Mouse (Mus musculus) liver, embryonic 12.5 days (tissue): Measurements from ENCODE around the gene Tex2. TPM values are rescaled to one million over a fixed set of nuclear protein-coding genes. Genes with fewer than 3 reads are reported as not detected.

Source experiments
- ATAC-seq: fragments of 200-750 bp; cut with Nextera tagmentation; 2 replicates; pipeline ENCODE4 v1.8.0; 2017; ENCODE audit warnings: moderate number of reproducible peaks, mild to moderate bottlenecking, moderate library complexity
- H3K27ac ChIP-seq: fragments of 300-500 bp; sonication (generic); 2 replicates; pipeline ENCODE4 v1.5.1; 2016; ENCODE audit warnings: mild to moderate bottlenecking
- H3K27me3 ChIP-seq: fragments of 300-500 bp; sonication (generic); replicated peaks from 2 replicates; pipeline ENCODE4 v1.6.1; 2016; ENCODE audit warnings: mild to moderate bottlenecking, moderate library complexity
- H3K36me3 ChIP-seq: fragments of 300-500 bp; sonication (generic); 2 replicates; pipeline ENCODE4 v1.6.1; 2016; ENCODE audit warnings: mild to moderate bottlenecking, moderate library complexity
- H3K4me1 ChIP-seq: fragments of 300-500 bp; sonication (generic); 2 replicates; pipeline ENCODE4 v1.6.1; 2016
- H3K4me2 ChIP-seq: fragments of 300-500 bp; sonication (generic); 2 replicates; pipeline ENCODE4 v1.6.1; 2016; ENCODE audit warnings: mild to moderate bottlenecking, moderate library complexity
- H3K4me3 ChIP-seq: fragments of 300-500 bp; sonication (generic); 2 replicates; pipeline ENCODE4 v1.5.1; 2016; ENCODE audit warnings: mild to moderate bottlenecking, moderate library complexity
- H3K9ac ChIP-seq: fragments of 300-500 bp; sonication (generic); 2 replicates; pipeline ENCODE4 v1.6.1; 2016; ENCODE audit warnings: mild to moderate bottlenecking, moderate library complexity
- H3K9me3 ChIP-seq: fragments of 300-500 bp; sonication (generic); replicated peaks from 2 replicates; pipeline ENCODE4 v1.6.1; 2016; ENCODE audit warnings: mild to moderate bottlenecking, moderate library complexity
- WGBS: fragments of 180-500 bp; shearing (Covaris S2); methylation state at CpG from one replicate; pipeline ENCODE4 v1.1.7; 2016; ENCODE audit not compliant: insufficient replicate concordance; 5-methylcytosine and 5-hydroxymethylcytosine counted together
- polyA plus RNA-seq: library from polyadenylated mRNA; unstranded; fragments of >200 nt; fragmentation: Nextera tagmentation; extraction: Ambion mirVana; gene quantifications from 2 replicates; pipeline ENCODE4 v1.2.1, GENCODE M21; 2016

Gene Tex2
- polyA plus RNA-seq, 1 experiment from 2014 or later, result 11.7 TPM

- Histone ChIP-seq H3K4me1 (peaks cover 60% of the 10 kb centered on the region), H3K9me3 (no peaks in the 10 kb centered on the region), H3K9ac (no peak overlapping the region), H3K4me2 (no peak overlapping the region), H3K27ac (0 out of 2 replicates have a peak overlapping the region, but pooled peaks have one; percentile 1), H3K4me3 (no peak overlapping the region), H3K27me3 (no peaks in the 10 kb centered on the region), H3K36me3 (peaks cover 9% of the 10 kb centered on the region; the same call in 1 of the 2 replicates)
- WGBS, result 76% methylated on average over 9 of the region's 9 CpGs
- ATAC-seq, result no peak
These were observed 40.3 kb downstream of the Tex2 start for GRCm38 (mm10) chr11:106572958-106573357.

- WGBS, result 56% methylated on average over 15 of the region's 15 CpGs
- H3K9ac ChIP-seq, result no peak overlapping the region
- H3K27me3 ChIP-seq, result no peaks in the 10 kb centered on the region
- no peak overlapping the region for H3K4me2 ChIP-seq
- no peaks in the 10 kb centered on the region for H3K9me3 ChIP-seq
- H3K27ac ChIP-seq, result no peak overlapping the region
- H3K4me3 ChIP-seq, result no peak overlapping the region
- H3K36me3 ChIP-seq, result peaks cover 17% of the 10 kb centered on the region
- 0 out of 2 replicates have a peak, but pooled peaks have one; percentile 13 for ATAC-seq
- H3K4me1 ChIP-seq, result peaks cover 60% of the 10 kb centered on the region
These were observed 41.0 kb downstream of the Tex2 start for GRCm38 (mm10) chr11:106572020-106572782.

GRCm38 (mm10) chr11:106571026-106571983 is 41.9 kb downstream of the Tex2 start:
- Histone ChIP-seq H3K4me2 (no peak overlapping the region), H3K4me1 (peaks cover 58% of the 10 kb centered on the region), H3K9ac (0 out of 2 replicates have a peak overlapping the region, but pooled peaks have one; percentile 6), H3K36me3 (peaks cover 26% of the 10 kb centered on the region), H3K27ac (0 out of 2 replicates have a peak overlapping the region, but pooled peaks have one; percentile 19), H3K27me3 (no peaks in the 10 kb centered on the region), H3K4me3 (no peak overlapping the region), H3K9me3 (no peaks in the 10 kb centered on the region)
- ATAC-seq, result peak; percentile 53; the same call in 1 of the 2 replicates
- 67% methylated on average over 11 of the region's 11 CpGs for WGBS

- H3K27me3 ChIP-seq, result no peaks in the 10 kb centered on the region
- no peak overlapping the region for H3K4me2 ChIP-seq
- no peak overlapping the region for H3K9ac ChIP-seq
- H3K27ac ChIP-seq, result no peak overlapping the region
- no peak overlapping the region for H3K4me3 ChIP-seq
- ATAC-seq, result no peak
- peaks cover 34% of the 10 kb centered on the region for H3K4me1 ChIP-seq
- peaks cover 29% of the 10 kb centered on the region for H3K36me3 ChIP-seq
- H3K9me3 ChIP-seq, result no peaks in the 10 kb centered on the region
- 87% methylated on average over 14 of the region's 14 CpGs for WGBS
These were observed 44.8 kb downstream of the Tex2 start for GRCm38 (mm10) chr11:106568329-106568960.

- peaks cover 24% of the 10 kb centered on the region for H3K4me1 ChIP-seq
- H3K9ac ChIP-seq, result no peak overlapping the region
- no peak for ATAC-seq
- H3K9me3 ChIP-seq, result no peaks in the 10 kb centered on the region
- H3K4me2 ChIP-seq, result no peak overlapping the region
- H3K36me3 ChIP-seq, result peaks cover 29% of the 10 kb centered on the region
- no peak overlapping the region for H3K27ac ChIP-seq
- no peak overlapping the region for H3K4me3 ChIP-seq
- WGBS, result 77% methylated on average over 8 of the region's 8 CpGs
- no peaks in the 10 kb centered on the region for H3K27me3 ChIP-seq
These were observed 47.0 kb downstream of the Tex2 start for GRCm38 (mm10) chr11:106566040-106566785.

- no peaks in the 10 kb centered on the region for H3K27me3 ChIP-seq
- no peak overlapping the region for H3K27ac ChIP-seq
- peaks cover 13% of the 10 kb centered on the region; the same call in 1 of the 2 replicates for H3K4me1 ChIP-seq
- no peak overlapping the region for H3K4me2 ChIP-seq
- no peak overlapping the region for H3K9ac ChIP-seq
- WGBS, result 69% methylated on average over 12 of the region's 12 CpGs
- H3K4me3 ChIP-seq, result no peak overlapping the region
- ATAC-seq, result no peak
- no peaks in the 10 kb centered on the region for H3K9me3 ChIP-seq
- peaks cover 32% of the 10 kb centered on the region for H3K36me3 ChIP-seq
These were observed 49.0 kb downstream of the Tex2 start for GRCm38 (mm10) chr11:106564261-106564660.

GRCm38 (mm10) chr11:106562707-106563106 is 50.5 kb downstream of the Tex2 start:
- no peak overlapping the region for H3K27ac ChIP-seq
- WGBS, result 70% methylated on average over 4 of the region's 4 CpGs
- H3K4me2 ChIP-seq, result no peak overlapping the region
- ATAC-seq, result no peak
- H3K27me3 ChIP-seq, result no peaks in the 10 kb centered on the region
- H3K4me3 ChIP-seq, result no peak overlapping the region
- no peak overlapping the region for H3K9ac ChIP-seq
- peaks cover 23% of the 10 kb centered on the region for H3K36me3 ChIP-seq
- peaks cover 23% of the 10 kb centered on the region; the same call in 1 of the 2 replicates for H3K4me1 ChIP-seq
- no peaks in the 10 kb centered on the region for H3K9me3 ChIP-seq

- no peak overlapping the region for H3K27ac ChIP-seq
- ATAC-seq, result no peak
- H3K36me3 ChIP-seq, result 0 out of 2 replicates have a peak, but pooled peaks cover 6% of the 10 kb centered on the region
- peaks cover 52% of the 10 kb centered on the region for H3K4me1 ChIP-seq
- no peaks in the 10 kb centered on the region for H3K9me3 ChIP-seq
- H3K4me3 ChIP-seq, result no peak overlapping the region
- WGBS, result 84% methylated on average over 7 of the region's 7 CpGs
- H3K4me2 ChIP-seq, result no peak overlapping the region
- no peak overlapping the region for H3K9ac ChIP-seq
- H3K27me3 ChIP-seq, result no peaks in the 10 kb centered on the region
These were observed 53.5 kb downstream of the Tex2 start for GRCm38 (mm10) chr11:106559773-106560172.

GRCm38 (mm10) chr11:106558008-106558407 is 55.2 kb downstream of the Tex2 start:
- Histone ChIP-seq H3K27ac (0 out of 2 replicates have a peak overlapping the region, but pooled peaks have one; percentile 6), H3K9ac (no peak overlapping the region), H3K27me3 (no peaks in the 10 kb centered on the region), H3K36me3 (0 out of 2 replicates have a peak, but pooled peaks cover 6% of the 10 kb centered on the region), H3K4me3 (no peak overlapping the region), H3K9me3 (no peaks in the 10 kb centered on the region), H3K4me2 (no peak overlapping the region), H3K4me1 (peaks cover 60% of the 10 kb centered on the region)
- 72% methylated on average over 4 of the region's 4 CpGs for WGBS
- ATAC-seq, result no peak

GRCm38 (mm10) chr11:106557398-106557797 is 55.8 kb downstream of the Tex2 start:
- Histone ChIP-seq H3K9ac (no peak overlapping the region), H3K36me3 (0 out of 2 replicates have a peak, but pooled peaks cover 6% of the 10 kb centered on the region), H3K27ac (0 out of 2 replicates have a peak overlapping the region, but pooled peaks have one; percentile 6), H3K4me3 (no peak overlapping the region), H3K4me1 (peaks cover 54% of the 10 kb centered on the region), H3K4me2 (no peak overlapping the region), H3K27me3 (no peaks in the 10 kb centered on the region), H3K9me3 (no peaks in the 10 kb centered on the region)
- ATAC-seq, result no peak
- WGBS, result 73% methylated on average over 7 of the region's 7 CpGs

- peak; percentile 35; the same call in 1 of the 2 replicates for ATAC-seq
- 31% methylated on average over 4 of the region's 4 CpGs for WGBS
These were observed 56.5 kb downstream of the Tex2 start for GRCm38 (mm10) chr11:106556689-106557088.

More at GRCm38 (mm10) chr11:106556689-106557088, 56.5 kb downstream of the Tex2 start:
- Histone ChIP-seq H3K36me3 (0 out of 2 replicates have a peak, but pooled peaks cover 8% of the 10 kb centered on the region), H3K9ac (no peak overlapping the region), H3K4me2 (no peak overlapping the region), H3K27ac (peak overlapping the region; percentile 38), H3K4me1 (peaks cover 51% of the 10 kb centered on the region), H3K4me3 (no peak overlapping the region), H3K9me3 (no peaks in the 10 kb centered on the region), H3K27me3 (no peaks in the 10 kb centered on the region)
